Mouse (Mus musculus): ENCODE data around the gene Pttg1ip. TPM values are rescaled to one million over a fixed set of nuclear protein-coding genes. Genes with fewer than 3 reads are reported as not detected.

The Pttg1ip gene
- polyA plus RNA-seq, 1 experiment from 2014 or later: 72.8 TPM

DNA sequence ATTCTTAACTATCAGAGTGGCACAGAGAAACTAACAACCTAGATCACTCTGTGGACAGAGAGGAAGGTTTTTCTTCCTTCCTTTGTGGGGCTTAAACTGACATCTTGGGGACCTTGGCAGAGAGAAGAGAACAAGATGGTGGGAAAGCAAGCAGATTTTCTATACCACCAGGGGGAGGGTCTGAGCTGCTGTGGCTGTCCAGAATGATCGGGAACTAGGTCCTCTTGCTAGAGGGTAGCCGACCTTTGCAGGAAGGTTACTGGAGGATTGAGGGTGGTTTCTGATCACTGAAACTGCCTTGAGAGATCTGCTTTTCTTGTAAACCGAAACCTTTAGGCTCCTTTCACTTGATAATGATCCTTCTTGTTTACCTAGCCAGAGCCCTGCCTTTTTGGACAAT, 9.3 kb upstream of the Pttg1ip start:
- Histone ChIP-seq H3K4me2 (no peak overlapping the region), H3K9me3 (replicated peaks) (no peaks in the 10 kb centered on the region), H3K9ac (no peak overlapping the region), H3K36me3 (no peaks in the 10 kb centered on the region), H3K4me3 (no peak overlapping the region), H3K27ac (no peak overlapping the region), H3K4me1 (peaks cover 20% of the 10 kb centered on the region), H3K27me3 (replicated peaks) (peaks cover 7% of the 10 kb centered on the region; the same call in 1 of the 2 replicates)
- WGBS (ENCODE audit: insufficient replicate concordance): 23% methylated on average over 3 of the region's 3 CpGs
- no peak for ATAC-seq

DNA sequence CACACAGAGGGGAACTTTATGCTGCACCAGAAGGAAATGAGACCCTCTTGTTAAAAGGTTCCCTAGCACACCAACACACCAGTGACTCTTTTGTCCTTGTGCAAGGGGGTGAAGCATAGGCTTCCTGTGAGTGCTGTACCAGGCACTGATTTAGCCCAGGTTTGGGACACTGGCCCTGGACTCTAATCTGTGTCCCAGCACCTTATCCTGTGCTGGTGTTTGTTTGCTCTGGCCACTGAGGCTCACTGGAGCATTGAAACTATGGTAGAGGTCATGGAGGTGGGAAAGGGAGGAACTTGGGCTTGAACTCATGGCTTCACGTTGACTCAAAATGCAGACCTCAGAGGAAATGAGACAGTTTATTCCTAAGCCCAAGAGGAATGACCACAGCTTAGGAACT, 8.4 kb upstream of the Pttg1ip start:
- no peak overlapping the region for H3K27ac ChIP-seq
- 49% methylated on average over 1 of the region's 1 CpGs for WGBS (ENCODE audit: insufficient replicate concordance)
- no peak for ATAC-seq

DNA sequence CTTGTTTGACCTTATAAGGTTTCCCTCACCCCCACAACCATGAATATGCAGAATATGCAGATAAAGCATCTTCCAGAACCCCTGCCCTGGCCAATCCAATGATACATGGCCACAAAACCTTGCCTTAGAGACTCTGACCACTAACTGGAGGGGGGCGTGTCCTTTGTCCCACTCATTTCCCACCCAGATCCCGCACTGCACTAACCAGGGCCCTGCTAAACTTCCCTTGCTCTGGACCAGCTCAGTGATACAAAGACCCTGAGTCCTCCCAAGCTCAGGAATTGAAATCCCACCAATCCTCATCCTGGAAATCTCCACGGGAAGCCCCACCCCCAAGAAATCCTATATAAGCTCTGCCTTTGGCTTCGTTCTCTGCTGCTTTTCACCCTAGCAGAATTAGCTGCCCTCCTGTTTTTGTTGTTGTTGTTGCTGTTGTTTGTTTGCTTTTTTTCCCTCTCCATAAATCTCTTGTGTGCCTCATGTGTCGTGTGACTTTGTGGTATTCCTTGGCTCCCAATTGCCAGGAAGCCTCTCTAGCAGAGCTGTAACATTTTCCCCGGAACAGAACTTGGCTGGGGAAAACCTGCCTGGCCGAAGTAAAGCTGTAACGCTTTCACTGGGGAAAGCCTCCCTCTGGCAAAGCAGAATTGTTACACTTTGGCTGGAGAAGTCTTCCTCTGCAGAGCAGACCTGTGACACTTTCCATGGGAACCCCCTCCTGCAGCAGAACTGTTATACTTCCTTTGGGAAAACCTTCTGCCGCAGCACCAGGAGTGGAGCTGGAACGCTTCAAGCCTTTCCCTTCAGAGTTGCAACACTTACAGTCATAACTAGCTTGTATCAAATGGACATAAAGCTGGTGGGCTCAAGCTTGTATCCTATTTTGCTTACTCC, 1.2 kb upstream of the Pttg1ip start:
- Histone ChIP-seq H3K9ac (0 out of 2 replicates have a peak overlapping the region, but pooled peaks have one; percentile 81), H3K9me3 (replicated peaks) (no peaks in the 10 kb centered on the region), H3K4me1 (peaks cover 43% of the 10 kb centered on the region), H3K27ac (no peak overlapping the region; the same call in 1 of the 2 replicates), H3K36me3 (0 out of 2 replicates have a peak, but pooled peaks cover 4% of the 10 kb centered on the region), H3K4me3 (0 out of 2 replicates have a peak overlapping the region, but pooled peaks have one; percentile 75), H3K27me3 (replicated peaks) (no peaks in the 10 kb centered on the region), H3K4me2 (peak overlapping the region; percentile 96)
- no peak for ATAC-seq
- WGBS (ENCODE audit: insufficient replicate concordance): 54% methylated on average over 10 of the region's 10 CpGs

More for the DNA sequence above, 8.4 kb upstream of the Pttg1ip start:
- peaks cover 16% of the 10 kb centered on the region for H3K4me1 ChIP-seq
- no peak overlapping the region for H3K4me3 ChIP-seq
- H3K36me3 ChIP-seq: no peaks in the 10 kb centered on the region
- no peaks in the 10 kb centered on the region for H3K9me3 ChIP-seq (replicated peaks)
- no peak overlapping the region for H3K9ac ChIP-seq
- peaks cover 7% of the 10 kb centered on the region; the same call in 1 of the 2 replicates for H3K27me3 ChIP-seq (replicated peaks)
- H3K4me2 ChIP-seq: no peak overlapping the region

DNA sequence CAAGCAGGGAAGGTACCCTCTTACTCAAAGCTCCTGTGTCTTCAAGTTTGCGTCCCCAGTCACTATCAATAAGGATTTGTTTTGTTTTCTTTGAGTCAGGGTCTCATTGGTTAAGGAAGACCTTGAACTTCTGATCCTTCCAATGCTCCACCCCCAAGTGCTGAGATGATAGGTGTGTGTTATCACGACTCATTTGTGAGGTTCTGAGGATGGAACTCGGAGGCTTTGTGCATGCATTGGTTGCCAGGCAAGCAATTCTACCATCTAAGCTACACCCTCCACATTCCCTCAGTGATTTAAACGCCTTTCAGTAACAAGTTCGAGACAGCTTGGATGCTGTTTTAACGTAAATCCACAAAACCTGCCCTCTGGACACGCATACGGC, 505 bp upstream of the Pttg1ip start:
- Histone ChIP-seq H3K4me1 (peaks cover 50% of the 10 kb centered on the region), H3K36me3 (peaks cover 9% of the 10 kb centered on the region), H3K9ac (peak overlapping the region; percentile 81), H3K27me3 (replicated peaks) (no peaks in the 10 kb centered on the region), H3K4me3 (peak overlapping the region; percentile 75), H3K27ac (peak overlapping the region; percentile 97), H3K9me3 (replicated peaks) (no peaks in the 10 kb centered on the region), H3K4me2 (peak overlapping the region; percentile 96)
- WGBS (ENCODE audit: insufficient replicate concordance): 4% methylated on average over 8 of the region's 8 CpGs
- ATAC-seq: no peak

DNA sequence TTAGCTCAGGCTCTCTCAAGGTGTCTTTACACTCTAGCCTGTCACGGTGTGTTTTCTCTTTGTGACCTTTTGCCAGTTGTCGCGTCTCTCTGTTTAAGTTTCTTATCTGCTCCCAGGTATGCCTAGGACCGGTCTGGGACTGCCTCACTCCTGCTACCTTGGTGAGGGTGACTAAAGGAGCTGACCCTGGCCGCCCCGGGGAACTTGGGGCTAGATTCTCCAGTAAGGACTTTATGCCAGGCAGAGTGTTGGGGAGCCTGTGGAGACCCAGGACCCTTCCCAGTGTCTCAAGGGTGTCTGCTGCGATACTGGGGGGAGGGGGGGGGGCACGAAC, 732 bp downstream of the Pttg1ip start:
- Histone ChIP-seq H3K4me3 (peak overlapping the region; percentile 75), H3K9me3 (replicated peaks) (no peaks in the 10 kb centered on the region), H3K9ac (peak overlapping the region; percentile 81), H3K27me3 (replicated peaks) (no peaks in the 10 kb centered on the region), H3K4me2 (peak overlapping the region; percentile 96), H3K27ac (peak overlapping the region; percentile 97), H3K36me3 (peaks cover 19% of the 10 kb centered on the region), H3K4me1 (peaks cover 62% of the 10 kb centered on the region)
- 8% methylated on average over 8 of the region's 8 CpGs for WGBS (ENCODE audit: insufficient replicate concordance)
- ATAC-seq: peak; percentile 16

DNA sequence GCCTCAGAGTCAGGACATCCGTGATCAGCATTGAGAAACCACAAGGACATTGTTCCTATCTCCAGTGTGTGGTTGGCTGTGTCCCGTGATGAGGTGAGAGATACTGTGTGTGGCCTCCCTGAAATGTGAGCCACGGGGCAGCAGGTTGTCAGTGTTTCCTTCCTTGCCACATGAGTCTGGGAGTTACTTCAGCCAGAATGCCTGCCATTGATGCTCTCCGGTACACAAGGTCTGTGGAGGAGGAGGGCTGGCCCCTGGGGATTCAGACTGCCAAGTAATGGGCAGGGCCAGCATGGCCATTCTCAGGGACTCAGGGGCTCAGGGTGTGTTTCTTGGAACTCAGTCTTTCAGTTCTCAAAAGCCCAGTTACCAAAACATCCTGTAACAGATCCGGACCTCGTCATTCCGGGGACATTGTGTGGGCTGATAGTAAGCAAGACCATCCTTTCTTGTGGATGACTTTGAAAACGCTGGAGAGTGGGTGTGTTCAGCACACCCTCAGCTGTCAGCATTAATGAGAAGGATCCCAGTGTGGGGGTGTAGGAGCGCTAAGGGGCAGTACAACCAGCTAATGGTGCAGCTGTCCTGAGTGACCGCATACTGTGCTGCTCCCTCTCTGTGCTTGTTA, 2.4 kb downstream of the Pttg1ip start:
- H3K4me3 ChIP-seq: peak overlapping the region; percentile 19

DNA sequence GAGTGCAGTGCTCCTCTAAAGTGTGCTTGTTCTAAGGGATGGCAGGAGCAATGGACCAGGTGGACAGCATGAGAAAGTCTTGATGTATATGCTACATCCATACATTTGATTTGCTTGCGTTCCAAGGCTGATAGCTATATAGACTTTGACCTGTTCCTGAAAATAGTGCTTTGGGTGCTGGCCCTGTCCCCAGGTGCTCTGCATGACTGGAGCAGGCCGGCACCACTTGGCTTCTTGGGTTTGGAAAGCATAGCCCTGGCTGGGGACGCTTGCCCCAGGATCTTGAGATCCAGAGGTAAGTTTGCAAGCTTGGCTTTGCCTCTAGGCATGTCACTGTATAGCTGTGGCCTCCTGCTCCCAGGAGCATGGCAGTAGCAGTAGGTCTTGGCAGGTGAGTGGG, 5.1 kb downstream of the Pttg1ip start:
- no peak overlapping the region for H3K9ac ChIP-seq
- no peaks in the 10 kb centered on the region for H3K9me3 ChIP-seq (replicated peaks)
- no peak for ATAC-seq
- H3K4me3 ChIP-seq: no peak overlapping the region
- H3K4me2 ChIP-seq: no peak overlapping the region
- peaks cover 89% of the 10 kb centered on the region for H3K4me1 ChIP-seq
- peaks cover 61% of the 10 kb centered on the region for H3K36me3 ChIP-seq
- H3K27me3 ChIP-seq (replicated peaks): no peaks in the 10 kb centered on the region
- H3K27ac ChIP-seq: no peak overlapping the region
- WGBS (ENCODE audit: insufficient replicate concordance): 88% methylated on average over 3 of the region's 3 CpGs

More for the DNA sequence above, 2.4 kb downstream of the Pttg1ip start:
- WGBS (ENCODE audit: insufficient replicate concordance): 21% methylated on average over 10 of the region's 10 CpGs
- Histone ChIP-seq H3K27ac (peak overlapping the region; percentile 97), H3K36me3 (peaks cover 35% of the 10 kb centered on the region), H3K4me2 (peak overlapping the region; percentile 96), H3K27me3 (replicated peaks) (no peaks in the 10 kb centered on the region), H3K9me3 (replicated peaks) (no peaks in the 10 kb centered on the region), H3K4me1 (peaks cover 78% of the 10 kb centered on the region), H3K9ac (peak overlapping the region; percentile 31; the same call in 1 of the 2 replicates)
- ATAC-seq: no peak

DNA sequence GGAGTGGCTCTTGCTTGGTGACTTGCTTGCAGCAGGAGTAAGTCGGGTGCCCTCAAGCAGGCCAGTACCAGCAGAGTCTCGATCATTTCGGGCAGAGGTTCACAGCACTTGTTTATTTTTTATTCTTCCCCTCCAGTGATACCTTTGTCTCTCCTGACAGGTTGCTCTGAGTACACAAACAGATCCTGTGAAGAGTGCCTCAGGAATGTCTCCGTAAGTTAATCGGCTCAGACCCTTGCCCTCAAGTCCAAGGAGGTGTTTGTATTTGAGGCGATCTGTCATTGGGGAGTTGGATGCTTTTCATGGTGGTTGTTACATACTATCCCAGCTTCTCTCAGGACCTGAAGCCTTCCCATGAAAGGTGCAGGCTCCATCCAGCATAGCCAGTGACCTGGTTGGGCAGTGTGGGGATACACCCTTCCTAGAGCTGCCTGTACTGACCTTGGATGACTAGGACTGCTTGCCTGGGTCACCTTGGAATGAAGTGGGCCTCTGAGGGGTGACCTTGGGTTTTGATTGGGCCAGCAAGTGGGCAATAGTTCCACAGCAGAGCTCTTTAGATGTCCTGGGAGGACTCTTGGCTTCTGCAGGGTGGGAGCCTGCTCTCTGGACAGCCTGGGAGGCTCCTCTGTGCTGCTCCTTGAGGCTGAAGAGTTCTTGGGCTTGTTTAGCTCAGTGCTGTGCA, 5.7 kb downstream of the Pttg1ip start:
- no peak overlapping the region for H3K4me2 ChIP-seq
- H3K36me3 ChIP-seq: peaks cover 67% of the 10 kb centered on the region
- H3K27me3 ChIP-seq (replicated peaks): no peaks in the 10 kb centered on the region
- H3K4me1 ChIP-seq: peaks cover 89% of the 10 kb centered on the region
- no peak overlapping the region for H3K4me3 ChIP-seq
- no peak for ATAC-seq
- WGBS (ENCODE audit: insufficient replicate concordance): 85% methylated on average over 6 of the region's 6 CpGs
- no peak overlapping the region for H3K27ac ChIP-seq
- no peak overlapping the region for H3K9ac ChIP-seq
- no peaks in the 10 kb centered on the region for H3K9me3 ChIP-seq (replicated peaks)

DNA sequence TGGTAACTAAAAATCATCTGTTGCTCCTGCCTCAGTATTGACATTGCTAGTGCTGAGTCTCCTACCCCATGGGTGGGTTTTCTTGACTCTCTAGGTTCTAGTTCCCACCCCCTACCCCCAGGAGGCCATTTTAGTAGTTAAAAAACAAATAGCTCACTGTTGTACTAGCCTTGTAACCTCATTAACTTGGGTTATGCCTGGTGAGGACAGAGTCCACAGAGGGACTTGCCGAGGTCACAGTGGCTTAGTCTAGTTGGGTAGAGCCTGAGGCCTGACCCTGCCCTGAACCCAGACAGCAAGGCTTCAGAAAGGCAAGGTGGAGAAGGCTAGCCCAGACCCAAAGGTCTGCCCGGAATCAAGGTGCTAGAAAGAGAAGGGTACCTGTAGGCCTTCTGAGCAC, 6.5 kb downstream of the Pttg1ip start:
- peak overlapping the region; percentile 81 for H3K27ac ChIP-seq

DNA sequence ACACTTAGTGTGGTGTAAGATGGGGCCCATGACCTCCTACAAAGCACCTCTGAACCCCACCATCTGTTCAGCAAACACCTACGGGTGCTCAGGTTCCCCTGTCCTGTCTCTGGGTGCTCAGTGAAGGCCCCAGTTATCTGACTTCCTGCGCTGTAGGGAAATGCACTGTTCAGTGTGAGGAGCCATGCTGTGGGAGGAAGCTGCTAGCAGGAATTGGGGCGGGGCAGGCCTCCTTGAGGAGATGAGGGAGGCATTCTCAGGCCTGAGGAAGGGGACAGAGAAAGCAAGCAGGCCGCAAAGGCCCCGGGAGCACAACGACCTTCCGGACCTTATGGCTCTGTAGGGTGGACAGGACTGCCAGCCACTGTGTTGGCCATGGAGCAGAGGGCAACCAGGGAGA, 7.6 kb downstream of the Pttg1ip start:
- peaks cover 71% of the 10 kb centered on the region for H3K4me1 ChIP-seq
- no peaks in the 10 kb centered on the region for H3K27me3 ChIP-seq (replicated peaks)
- WGBS (ENCODE audit: insufficient replicate concordance): 23% methylated on average over 7 of the region's 7 CpGs
- no peaks in the 10 kb centered on the region for H3K9me3 ChIP-seq (replicated peaks)
- peak overlapping the region; percentile 20; the same call in 1 of the 2 replicates for H3K4me2 ChIP-seq
- H3K36me3 ChIP-seq: peaks cover 82% of the 10 kb centered on the region
- ATAC-seq: no peak
- no peak overlapping the region for H3K4me3 ChIP-seq
- H3K9ac ChIP-seq: no peak overlapping the region; the same call in 1 of the 2 replicates
- peak overlapping the region; percentile 81 for H3K27ac ChIP-seq

More for the DNA sequence above, 6.5 kb downstream of the Pttg1ip start:
- H3K9me3 ChIP-seq (replicated peaks): no peaks in the 10 kb centered on the region
- ATAC-seq: no peak
- no peaks in the 10 kb centered on the region for H3K27me3 ChIP-seq (replicated peaks)
- H3K4me1 ChIP-seq: peaks cover 81% of the 10 kb centered on the region
- H3K4me2 ChIP-seq: no peak overlapping the region
- H3K9ac ChIP-seq: no peak overlapping the region
- no peak overlapping the region for H3K4me3 ChIP-seq
- WGBS (ENCODE audit: insufficient replicate concordance): 68% methylated on average over 2 of the region's 2 CpGs
- peaks cover 73% of the 10 kb centered on the region for H3K36me3 ChIP-seq

DNA sequence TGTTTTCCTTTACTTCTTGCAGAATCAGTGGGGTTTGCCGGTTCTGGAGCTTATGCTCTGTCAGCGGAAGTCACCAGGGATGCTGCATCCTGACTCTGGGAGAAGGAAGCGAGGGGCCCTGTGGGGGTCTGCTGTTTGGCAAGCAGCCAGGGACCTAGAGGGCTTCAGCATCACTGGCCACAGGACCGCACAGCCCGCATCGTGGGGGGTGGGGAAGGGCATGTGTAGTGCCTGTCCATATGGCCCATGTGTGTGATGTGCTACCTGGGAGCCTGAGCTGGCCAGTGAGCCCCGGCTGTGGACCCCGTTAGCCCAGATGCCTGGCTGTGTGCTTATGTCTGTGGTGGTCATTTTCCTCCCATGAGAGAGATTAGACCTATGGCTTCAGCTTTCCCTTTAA, 8.2 kb downstream of the Pttg1ip start:
- WGBS (ENCODE audit: insufficient replicate concordance): 71% methylated on average over 8 of the region's 8 CpGs
- no peak overlapping the region for H3K4me3 ChIP-seq
- peak overlapping the region; percentile 14; the same call in 1 of the 2 replicates for H3K9ac ChIP-seq
- ATAC-seq: no peak
- H3K27me3 ChIP-seq (replicated peaks): no peaks in the 10 kb centered on the region
- peak overlapping the region; percentile 18; the same call in 1 of the 2 replicates for H3K4me2 ChIP-seq
- peak overlapping the region; percentile 81 for H3K27ac ChIP-seq
- peaks cover 89% of the 10 kb centered on the region for H3K36me3 ChIP-seq
- no peaks in the 10 kb centered on the region for H3K9me3 ChIP-seq (replicated peaks)
- H3K4me1 ChIP-seq: peaks cover 67% of the 10 kb centered on the region
